Mouse (Mus musculus): ENCODE measurements around the gene Syt2.

GRCm38 (mm10) chr1:134709411-134710306, 63.2 kb downstream of the Syt2 start:
- TF ChIP-seq POLR2A (IDR thresholded peaks at IDR 0.05; ENCODE audit: low read depth, low read length) (no peak), CTCF (conservative IDR thresholded peaks at IDR 0.05; ENCODE audit: insufficient read depth, insufficient read length, low read depth, low read length) (no peak)

Data from kidney, adult 2 months (tissue).